Mouse (Mus musculus) thymus, postnatal 14 days (tissue): Measurements from ENCODE around the gene Olfr799.

Source experiments
- DNase-seq: peaks from one replicate; pipeline ENCODE4 v3.0.0; 2021

Olfr799 gene

GRCm38 (mm10) chr10:129637184-129637583 is at the start of gene Olfr799:
Gene Olfr799, plus strand, starts transcription at chr10:129637484.
- DNase-seq, result no peak

- DNase-seq, result no peak
These were observed 24.8 kb upstream of the Olfr799 start, which contains the start of gene Olfr796 for GRCm38 (mm10) chr10:129612470-129612869. Gene Olfr796, minus strand, starts transcription at chr10:129612570.

- no peak for DNase-seq
These were observed 15.6 kb upstream of the Olfr799 start for GRCm38 (mm10) chr10:129621724-129622123.

- no peak for DNase-seq
These were observed 14.0 kb upstream of the Olfr799 start for GRCm38 (mm10) chr10:129623251-129623650.

- DNase-seq, result no peak
These were observed 9.4 kb upstream of the Olfr799 start, which contains the start of gene Olfr798 for GRCm38 (mm10) chr10:129627834-129628233. Gene Olfr798, minus strand, starts transcription at chr10:129627934.

DNA sequence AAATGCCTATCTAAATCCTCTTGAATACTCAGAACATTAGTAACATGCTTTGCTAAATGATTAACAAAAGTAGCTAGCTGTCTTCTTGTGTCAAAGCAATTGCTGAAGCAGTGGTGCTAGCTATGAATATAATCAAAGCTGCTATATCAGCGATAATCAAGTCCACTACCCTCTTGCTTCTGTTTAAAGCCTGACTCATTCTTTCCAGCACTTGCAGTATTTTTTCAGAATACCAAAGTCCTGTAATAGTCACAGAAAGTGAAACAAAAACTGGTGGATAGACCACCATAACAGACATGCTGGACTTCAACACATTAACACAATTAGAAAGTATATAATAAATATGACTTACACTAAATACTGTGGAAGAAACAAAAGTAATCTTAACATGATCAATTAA is 14.5 kb downstream of the Olfr799 start:
- DNase-seq, result no peak

DNA sequence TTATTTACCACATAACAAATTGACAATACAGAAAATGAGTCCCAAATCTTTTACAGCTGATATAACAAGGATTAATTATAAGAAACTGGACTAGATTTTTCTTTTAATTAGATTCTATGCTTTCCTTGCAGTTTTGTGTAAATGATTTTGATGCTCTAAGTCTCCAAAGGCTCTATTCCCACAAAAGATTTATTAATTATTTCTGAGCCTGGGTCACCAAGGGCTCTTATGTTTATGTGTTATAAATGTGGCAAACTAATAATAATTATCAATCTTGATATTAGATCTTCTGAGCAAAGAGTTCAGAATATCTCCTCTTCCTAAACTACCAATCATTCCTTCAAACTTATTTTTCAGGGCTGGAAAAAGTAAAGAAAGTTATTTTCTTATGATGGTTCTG is 20.1 kb downstream of the Olfr799 start, which contains the start of gene Olfr800:
Olfr800 (plus strand) TSS at position 301 of the 400 bp plus-strand sequence.
- DNase-seq, result no peak

DNA sequence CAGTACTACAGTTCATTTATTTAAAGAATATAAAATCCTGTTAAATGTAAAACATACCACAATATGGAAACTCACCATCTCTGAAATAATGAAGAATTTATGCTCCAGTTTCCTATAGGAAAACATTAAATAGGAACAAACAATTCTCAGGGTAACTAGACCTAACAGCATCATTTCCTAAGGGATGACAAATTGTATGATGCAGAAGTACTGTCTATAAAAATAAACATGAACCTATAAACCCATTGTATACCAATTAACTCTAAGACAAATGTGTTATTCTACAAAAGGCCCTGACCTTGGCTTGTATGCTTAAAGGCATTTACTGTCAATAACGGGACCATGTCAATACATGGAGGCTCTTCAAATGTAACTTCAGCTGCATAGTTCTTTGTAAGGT is 36.5 kb downstream of the Olfr799 start, which contains the start of gene Olfr801:
Olfr801 (minus strand) TSS at position 101 of the 400 bp plus-strand sequence.
- DNase-seq, result no peak

GRCm38 (mm10) chr10:129688069-129688468 is 50.8 kb downstream of the Olfr799 start, which contains the start of gene Olfr802:
Gene Olfr802, minus strand, starts transcription at chr10:129688169.
- no peak for DNase-seq

- DNase-seq, result no peak
These were observed 56.9 kb downstream of the Olfr799 start, which contains the start of gene Olfr803 for GRCm38 (mm10) chr10:129694186-129694585. Gene Olfr803, minus strand, starts transcription at chr10:129694286.
